Mouse (Mus musculus): ENCODE measurements at regions not wholly inside any gene's neighbourhood (a gene's known extent, or its start where the extent isn't known, plus 50 kb on each side); places are given as distances from the start of the nearest gene placed in this dataset.

DNA sequence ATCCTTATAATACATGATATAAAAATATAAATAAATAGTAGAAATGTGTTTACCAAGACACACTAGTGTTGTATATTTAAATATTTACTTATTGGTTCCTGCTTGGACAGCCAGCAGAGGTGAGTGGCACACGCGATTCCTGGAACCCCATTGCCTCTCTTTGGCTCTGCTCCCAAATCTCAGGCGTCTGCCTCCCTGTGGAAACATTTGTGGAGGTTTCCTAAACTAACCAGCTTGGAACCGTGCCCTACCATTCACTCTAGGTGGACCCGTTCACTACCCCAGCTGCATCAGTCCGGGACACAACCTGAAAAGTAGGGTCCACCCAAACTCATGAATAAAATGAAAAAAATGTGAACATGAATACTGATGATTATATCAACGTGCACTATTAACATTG is 404.0 kb upstream of the Defb41 start:
- DNase-seq = peak; percentile 12

DNA sequence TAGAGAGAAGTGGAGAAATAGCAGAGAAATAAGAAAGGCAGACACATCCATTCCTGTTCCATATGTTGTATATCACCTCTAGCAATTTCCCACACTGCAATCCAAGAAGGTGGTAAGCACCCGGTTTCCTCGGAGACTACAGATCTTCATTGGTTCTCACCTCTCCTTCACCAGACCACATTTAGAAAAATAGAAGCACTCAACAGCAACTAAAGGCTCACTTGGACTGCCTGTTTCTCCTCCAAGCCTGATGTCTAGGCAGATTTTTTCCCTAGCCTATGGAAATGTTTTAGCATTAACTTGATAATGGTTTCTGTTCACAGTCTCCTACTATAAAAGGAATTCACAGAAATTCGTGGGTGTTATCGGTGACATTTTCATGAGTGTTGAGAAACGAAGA is 403.3 kb upstream of the Defb41 start:
- DNase-seq = no peak

DNA sequence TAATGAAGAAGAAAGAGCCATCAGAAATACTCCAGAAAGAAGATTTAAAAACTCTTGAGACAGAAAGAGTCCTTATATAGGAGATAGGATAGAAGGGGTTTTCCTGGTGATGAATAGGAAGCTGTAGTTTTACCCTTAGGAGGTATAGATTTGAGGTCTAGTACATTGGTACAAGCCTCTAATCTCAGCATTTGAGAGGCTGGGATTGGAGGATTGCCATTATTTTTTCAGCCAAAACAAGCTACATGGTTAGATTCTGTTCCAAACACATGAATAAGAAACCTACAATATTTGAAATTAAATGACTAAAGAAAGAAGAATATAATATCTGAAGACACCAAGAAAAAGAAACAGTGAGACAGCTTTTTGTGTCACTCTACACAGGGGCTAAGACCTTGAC is 375.9 kb upstream of the Defb41 start:
- peak; percentile 65 for DNase-seq

DNA sequence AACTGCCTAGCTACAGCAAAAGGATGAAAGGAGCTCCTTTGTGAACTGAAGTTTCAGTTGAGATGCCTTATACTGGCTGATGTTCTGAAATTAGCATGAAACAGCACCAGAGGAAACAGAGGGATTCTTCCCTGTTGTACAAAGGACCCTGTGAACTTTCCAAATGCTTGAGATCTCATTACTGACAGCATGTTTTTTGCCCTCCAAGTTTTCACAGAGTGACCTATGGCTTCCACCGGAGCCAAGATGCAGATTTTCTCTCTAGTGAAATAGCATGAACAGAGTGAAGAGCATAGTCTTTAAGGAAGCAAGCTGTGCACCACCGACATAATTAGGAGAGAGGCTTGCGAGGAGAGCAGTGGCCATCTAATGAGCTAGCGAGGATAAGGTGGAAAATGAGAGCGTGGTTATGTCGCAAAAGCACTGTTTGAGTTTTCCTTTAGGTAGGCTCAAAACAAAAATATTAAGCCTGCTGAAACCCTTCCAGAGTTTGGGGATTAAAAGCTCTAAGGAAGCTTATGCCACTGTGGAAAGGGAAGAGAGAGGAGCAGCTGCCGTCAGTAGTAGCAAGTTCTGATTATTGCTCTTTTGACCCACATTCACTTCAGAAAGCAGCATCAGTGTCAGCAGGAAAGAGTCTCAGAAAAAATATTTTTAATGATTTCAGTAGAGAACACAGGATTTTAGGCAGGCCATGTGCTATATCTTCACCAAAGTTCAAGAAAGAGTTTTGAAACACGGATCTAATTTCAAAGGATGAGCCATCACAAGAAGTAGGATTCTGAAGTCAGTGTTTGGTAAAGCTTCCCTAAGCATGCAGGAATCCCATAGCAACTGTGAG is 374.7 kb upstream of the Defb41 start:
- DNase-seq = no peak

GRCm38 (mm10) chr1:18637334-18637733 is 372.4 kb upstream of the Defb41 start:
- no peak for DNase-seq

DNA sequence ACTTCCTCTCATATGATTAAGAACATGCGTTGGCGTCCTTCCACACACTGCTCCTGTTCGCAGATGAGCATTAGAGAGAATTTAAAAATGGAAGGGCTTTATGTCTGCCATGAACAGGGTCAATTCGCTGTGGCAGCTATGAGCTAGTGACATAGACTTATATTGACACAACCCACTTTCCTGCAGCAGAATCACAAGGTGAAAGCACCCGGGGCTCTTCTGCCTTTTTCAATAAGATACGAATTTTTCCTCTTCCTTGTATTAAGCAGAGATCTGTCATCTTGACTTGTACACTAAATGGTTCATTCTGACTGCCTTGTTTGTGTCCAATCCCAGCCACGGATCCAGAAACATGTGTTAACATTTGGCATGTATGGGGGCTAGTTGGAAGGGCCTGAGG is 345.3 kb upstream of the Defb41 start:
- no peak for DNase-seq

- no peak for DNase-seq
These were observed 334.9 kb upstream of the Defb41 start for GRCm38 (mm10) chr1:18599864-18600263.

- no peak for DNase-seq
These were observed 334.0 kb upstream of the Defb41 start for GRCm38 (mm10) chr1:18598908-18599307.

GRCm38 (mm10) chr1:18583358-18584128 is 318.6 kb upstream of the Defb41 start:
- no peak for DNase-seq

- no peak for DNase-seq
These were observed 313.7 kb upstream of the Defb41 start for GRCm38 (mm10) chr1:18578625-18579024.

DNA sequence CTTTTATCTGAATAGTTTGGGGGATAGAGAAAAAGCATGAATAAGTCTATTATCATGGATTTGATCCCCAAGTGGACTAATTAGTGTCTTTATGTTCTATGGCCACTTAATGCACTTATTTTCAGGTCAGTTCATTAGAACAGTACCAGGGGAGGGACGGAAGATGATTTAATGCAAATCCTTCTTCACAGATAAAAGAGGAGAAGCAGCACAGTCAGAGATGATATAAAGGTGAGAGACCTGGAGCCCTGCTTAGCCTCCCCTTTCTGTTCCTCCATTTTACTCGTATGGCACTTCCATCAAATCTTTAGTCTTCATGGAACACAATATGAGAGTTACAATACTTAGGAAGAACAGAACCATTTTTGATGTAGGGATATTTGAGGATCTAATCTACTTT is 302.1 kb upstream of the Defb41 start:
- DNase-seq = no peak

- DNase-seq = no peak
These were observed 286.3 kb upstream of the Defb41 start for GRCm38 (mm10) chr1:18551211-18551610.

GRCm38 (mm10) chr1:18531702-18532101 is 266.8 kb upstream of the Defb41 start:
- no peak for DNase-seq

GRCm38 (mm10) chr1:18524485-18524884 is 259.5 kb upstream of the Defb41 start:
- no peak for DNase-seq

DNA sequence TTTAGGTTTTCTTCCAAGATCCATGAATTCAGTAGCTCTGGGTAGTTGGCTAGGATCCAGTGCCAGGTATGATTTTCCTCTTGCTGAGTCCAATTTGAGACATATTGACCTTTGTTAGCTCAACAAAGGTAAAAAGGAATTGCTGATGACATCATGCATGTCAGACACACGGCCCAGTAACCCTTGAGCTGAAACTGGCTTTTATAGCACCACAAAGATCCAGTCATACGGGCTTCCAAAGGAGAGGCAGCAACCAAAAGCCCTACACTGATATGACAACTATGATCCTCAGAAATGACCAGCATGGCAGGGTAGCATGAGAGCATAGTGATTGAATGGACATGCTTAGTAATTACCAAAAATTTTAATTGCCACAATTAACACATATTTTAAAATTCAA is 258.0 kb upstream of the Defb41 start:
- no peak for DNase-seq

DNA sequence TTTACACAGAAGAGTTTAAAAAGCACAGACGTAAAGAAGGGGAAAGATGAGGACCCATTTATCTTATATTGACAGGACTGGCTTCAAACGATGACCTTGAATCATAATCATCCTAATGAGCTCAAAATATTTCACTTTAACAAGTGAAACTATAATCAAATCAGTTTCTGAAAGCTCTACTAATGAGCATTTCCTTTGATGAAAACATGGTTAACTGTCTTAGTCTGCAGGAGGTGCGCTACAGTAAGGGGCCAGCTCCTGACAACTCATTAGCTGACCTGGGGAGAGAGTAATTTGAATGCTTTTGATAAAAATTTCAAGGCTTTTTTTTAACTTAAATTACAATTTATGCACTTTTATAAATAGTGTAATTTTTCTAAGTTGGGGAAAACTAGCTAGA is 247.8 kb upstream of the Defb41 start:
- DNase-seq = no peak

DNA sequence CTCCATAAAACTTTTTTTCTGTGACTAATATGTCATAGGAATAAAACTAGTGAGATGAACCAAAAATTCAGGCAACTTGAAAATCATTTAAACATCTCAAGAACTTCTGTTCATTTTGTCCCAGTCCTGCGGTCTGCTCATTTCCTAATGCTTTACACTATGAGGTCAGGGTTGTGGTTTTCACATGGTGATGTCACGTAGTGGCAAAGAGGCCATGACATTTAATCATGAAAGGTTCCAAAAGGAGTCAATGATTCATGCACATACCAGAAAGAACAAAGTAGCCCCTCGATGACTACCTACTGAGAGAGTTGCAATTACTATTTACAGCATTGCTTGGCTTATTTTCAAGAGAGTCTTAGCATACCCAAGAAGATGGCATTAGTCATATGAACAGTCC is 233.6 kb upstream of the Defb41 start:
- DNase-seq = no peak

DNA sequence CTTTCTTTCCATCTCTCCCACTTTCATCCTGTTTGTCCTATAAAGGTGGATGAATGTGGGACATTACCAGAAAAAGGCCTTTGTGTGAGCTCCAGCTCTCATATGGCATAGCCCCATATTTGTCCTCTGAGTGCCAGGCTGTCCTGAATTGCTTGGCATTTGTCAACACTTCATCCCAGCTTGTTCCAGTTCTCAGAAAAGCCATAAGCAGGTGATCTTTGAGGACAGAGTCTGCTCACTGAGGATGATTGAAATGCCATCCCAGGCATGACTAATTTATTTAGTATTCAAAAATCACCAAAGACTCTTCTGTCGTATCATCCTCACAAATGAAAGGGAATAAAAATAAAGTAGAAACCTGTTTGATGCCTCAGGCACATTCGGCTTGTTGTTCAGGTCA is 203.6 kb upstream of the Defb41 start:
- DNase-seq = peak; percentile 51

DNA sequence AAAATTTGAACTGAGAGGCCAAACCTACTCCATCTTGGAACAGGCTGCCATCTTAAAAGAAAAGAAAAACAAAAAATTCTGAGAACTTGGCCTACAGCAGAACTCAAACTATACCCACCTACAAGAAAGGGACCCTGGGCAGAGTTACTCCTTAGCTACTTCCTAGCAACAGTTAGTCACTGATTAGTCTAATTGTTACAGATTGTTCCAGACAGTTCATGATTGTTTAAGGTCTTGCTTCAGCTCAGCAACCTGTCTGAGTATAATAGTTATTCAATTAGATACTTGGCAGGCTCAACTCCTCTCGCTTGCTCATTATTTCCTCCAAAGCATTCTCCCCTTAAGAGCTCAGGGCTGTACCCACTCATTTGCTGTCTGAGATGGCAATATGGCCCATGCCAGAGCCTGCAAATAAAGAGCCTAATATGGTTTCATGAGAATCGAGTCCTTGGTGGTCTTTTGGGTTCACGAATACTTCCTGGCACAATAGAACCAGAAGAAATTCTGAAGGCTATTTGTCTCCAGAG is 200.4 kb upstream of the Defb41 start:
- no peak for DNase-seq

DNA sequence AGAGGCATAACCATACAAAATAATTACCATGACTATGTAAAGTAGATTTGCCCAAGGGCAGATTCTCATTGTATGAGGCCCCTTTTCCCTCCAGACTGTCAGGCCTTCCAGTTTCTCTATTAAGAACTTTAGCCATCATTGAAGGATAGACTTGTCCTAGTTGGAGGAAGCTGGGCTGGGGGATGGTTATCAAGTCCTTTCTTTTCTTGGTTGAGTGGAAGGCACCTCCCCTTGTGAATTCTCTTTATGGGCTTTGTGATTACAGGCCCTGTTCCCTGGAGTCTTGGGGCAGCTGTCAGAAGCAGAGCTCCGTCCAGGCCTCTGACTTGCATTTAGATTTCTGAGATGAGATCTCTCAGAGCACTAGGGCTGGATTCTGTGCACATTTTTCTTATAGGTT is 198.3 kb upstream of the Defb41 start:
- no peak for DNase-seq

- DNase-seq = no peak
These were observed 151.4 kb upstream of the Defb41 start for GRCm38 (mm10) chr1:18416297-18416732.

DNA sequence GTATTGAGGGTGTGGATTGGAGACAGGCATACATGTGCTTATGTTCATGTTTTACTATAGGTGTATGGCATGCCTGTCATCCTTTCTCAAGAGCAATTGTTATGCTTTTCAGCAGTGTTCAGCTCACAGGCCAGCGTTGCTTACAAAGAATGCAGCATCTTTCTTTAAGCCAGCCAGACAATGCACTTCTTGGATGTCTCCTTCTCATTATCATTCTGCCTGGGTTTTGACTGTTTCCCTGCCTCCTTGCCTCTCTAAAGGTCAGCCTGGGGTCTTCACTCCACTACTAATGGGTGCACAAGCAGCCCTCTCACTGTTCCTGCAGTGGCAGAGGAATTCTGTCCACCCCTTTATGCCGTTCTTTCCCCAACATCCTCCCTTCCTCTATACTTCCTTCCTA is 150.9 kb upstream of the Defb41 start:
- no peak for DNase-seq

DNA sequence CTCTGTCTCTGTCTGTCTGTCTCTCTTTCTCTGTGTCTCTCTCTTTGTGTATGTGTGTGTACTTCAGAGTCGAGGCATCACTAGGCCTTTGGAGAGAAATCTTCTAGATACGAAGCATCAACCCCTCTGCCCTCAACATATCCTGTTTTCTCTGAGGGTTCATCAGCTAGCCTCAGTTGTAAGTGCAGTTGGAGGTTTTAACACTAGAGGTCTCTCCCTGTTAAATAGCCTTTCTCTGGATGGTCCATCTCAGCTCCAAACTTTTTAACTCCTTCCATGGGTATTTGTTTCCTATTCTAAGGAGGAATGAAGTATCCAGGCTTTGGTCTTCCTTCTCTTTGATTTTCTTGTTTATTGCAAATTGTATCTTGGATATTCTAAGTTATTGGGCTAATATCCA is 147.8 kb upstream of the Defb41 start:
- no peak for DNase-seq

GRCm38 (mm10) chr1:18389591-18389990 is 124.7 kb upstream of the Defb41 start:
- DNase-seq = no peak
